Mouse (Mus musculus) lung, embryonic 15.5 days (tissue): ENCODE measurements around the gene Dock1. TPM values are rescaled to one million over a fixed set of nuclear protein-coding genes. Genes with fewer than 3 reads are reported as not detected.

Experiments used
- ATAC-seq: fragments of 200-750 bp; cut with Nextera tagmentation; 2 replicates; pipeline ENCODE4 v1.8.0; 2017; ENCODE audit warnings: moderate number of reproducible peaks, borderline replicate concordance; ENCODE audit not compliant: low FRiP score, low TSS enrichment; ENCODE audit errors: extremely low read depth
- H3K27ac ChIP-seq: fragments of 300-500 bp; sonication (generic); 2 replicates; pipeline ENCODE4 v1.5.1; 2015; ENCODE audit warnings: moderate library complexity, mild to moderate bottlenecking, inconsistent platforms
- H3K27me3 ChIP-seq: fragments of 300-500 bp; sonication (generic); 2 replicates; pipeline ENCODE4 v1.6.1; 2015; ENCODE audit warnings: inconsistent platforms
- H3K36me3 ChIP-seq: fragments of 300-500 bp; sonication (generic); 2 replicates; pipeline ENCODE4 v1.6.1; 2015; ENCODE audit warnings: inconsistent platforms
- H3K4me1 ChIP-seq: fragments of 300-500 bp; sonication (generic); 2 replicates; pipeline ENCODE4 v1.6.1; 2015; ENCODE audit warnings: inconsistent platforms
- H3K4me2 ChIP-seq: fragments of 300-500 bp; sonication (generic); 2 replicates; pipeline ENCODE4 v1.6.1; 2015; ENCODE audit warnings: inconsistent platforms, mild to moderate bottlenecking, moderate library complexity
- H3K4me3 ChIP-seq: fragments of 300-500 bp; sonication (generic); 2 replicates; pipeline ENCODE4 v1.5.1; 2015; ENCODE audit warnings: mild to moderate bottlenecking, inconsistent platforms
- H3K9ac ChIP-seq: fragments of 300-500 bp; sonication (generic); 2 replicates; pipeline ENCODE4 v1.6.1; 2015; ENCODE audit warnings: inconsistent platforms
- H3K9me3 ChIP-seq: fragments of 300-500 bp; sonication (generic); 2 replicates; pipeline ENCODE4 v1.6.1; 2016; ENCODE audit warnings: inconsistent platforms
- WGBS: fragments of 180-500 bp; shearing (Covaris S2); methylation state at CpG from one replicate; pipeline ENCODE4 v1.1.7; 2015; 5-methylcytosine and 5-hydroxymethylcytosine counted together
- polyA plus RNA-seq: library from polyadenylated mRNA; unstranded; fragments of >200 nt; fragmentation: Nextera tagmentation; extraction: Ambion mirVana; gene quantifications from 2 replicates; pipeline ENCODE4 v1.2.1, GENCODE M21; 2015

Gene Dock1
- polyA plus RNA-seq, 1 experiment from 2014 or later, result 43.7 TPM

DNA sequence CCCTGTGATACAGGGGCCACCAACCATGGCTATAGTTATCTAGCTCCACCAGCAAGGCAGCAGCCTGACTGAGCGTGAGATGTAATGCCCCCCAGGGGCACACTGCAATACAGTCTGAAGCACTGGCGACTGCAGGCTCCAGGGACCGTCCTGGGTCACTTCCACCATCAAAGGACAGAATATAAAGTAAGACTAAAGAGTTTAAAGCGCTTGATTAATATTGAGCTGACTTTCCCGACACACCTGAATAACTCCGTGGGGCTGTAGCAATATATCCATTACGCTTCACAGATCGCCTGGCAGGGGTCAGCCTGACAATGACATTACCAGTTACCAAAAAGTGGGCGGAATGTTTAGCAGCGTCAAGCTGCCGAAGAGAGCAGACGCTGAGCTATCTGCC is 464.2 kb downstream of the Dock1 start:
- H3K4me3 ChIP-seq, result no peak overlapping the region
- no peaks in the 10 kb centered on the region for H3K27me3 ChIP-seq
- peaks cover 10% of the 10 kb centered on the region; the same call in 1 of the 2 replicates for H3K36me3 ChIP-seq
- no peak for ATAC-seq
- H3K27ac ChIP-seq, result no peak overlapping the region
- no peaks in the 10 kb centered on the region for H3K9me3 ChIP-seq
- 0 out of 2 replicates have a peak, but pooled peaks cover 3% of the 10 kb centered on the region for H3K4me1 ChIP-seq
- no peak overlapping the region for H3K4me2 ChIP-seq
- H3K9ac ChIP-seq, result no peak overlapping the region
- 75% methylated on average over 12 of the region's 12 CpGs for WGBS

DNA sequence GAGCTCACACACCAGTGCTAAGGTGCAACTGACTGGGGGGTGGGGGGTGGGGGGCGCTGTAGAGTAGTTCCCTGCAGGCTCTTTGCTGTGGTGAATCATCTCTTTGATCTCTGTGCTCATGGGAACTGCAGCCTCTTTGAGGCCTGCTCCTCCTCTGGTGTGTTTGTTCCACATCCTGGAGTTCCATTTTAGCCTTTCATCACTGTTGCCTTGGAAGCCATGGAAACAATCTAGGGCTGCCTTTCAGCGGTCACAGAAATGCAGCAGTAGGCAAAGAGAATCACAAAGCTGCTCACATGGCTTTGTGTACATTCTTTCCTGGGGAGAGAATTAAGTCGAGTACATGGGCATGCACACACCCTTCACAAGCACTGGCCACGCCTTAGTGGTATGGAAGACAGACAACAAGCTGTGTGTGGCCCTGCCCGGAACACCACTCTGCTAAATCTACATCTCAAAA is 468.7 kb downstream of the Dock1 start:
- no peak overlapping the region for H3K27ac ChIP-seq
- H3K4me3 ChIP-seq, result no peak overlapping the region
- ATAC-seq, result peak; percentile 27; the same call in 1 of the 2 replicates
- no peaks in the 10 kb centered on the region for H3K9me3 ChIP-seq
- WGBS, result 29% methylated on average over 5 of the region's 5 CpGs
- peaks cover 37% of the 10 kb centered on the region for H3K36me3 ChIP-seq
- no peak overlapping the region for H3K4me2 ChIP-seq
- H3K27me3 ChIP-seq, result no peaks in the 10 kb centered on the region
- no peak overlapping the region for H3K9ac ChIP-seq
- H3K4me1 ChIP-seq, result 0 out of 2 replicates have a peak, but pooled peaks cover 3% of the 10 kb centered on the region

DNA sequence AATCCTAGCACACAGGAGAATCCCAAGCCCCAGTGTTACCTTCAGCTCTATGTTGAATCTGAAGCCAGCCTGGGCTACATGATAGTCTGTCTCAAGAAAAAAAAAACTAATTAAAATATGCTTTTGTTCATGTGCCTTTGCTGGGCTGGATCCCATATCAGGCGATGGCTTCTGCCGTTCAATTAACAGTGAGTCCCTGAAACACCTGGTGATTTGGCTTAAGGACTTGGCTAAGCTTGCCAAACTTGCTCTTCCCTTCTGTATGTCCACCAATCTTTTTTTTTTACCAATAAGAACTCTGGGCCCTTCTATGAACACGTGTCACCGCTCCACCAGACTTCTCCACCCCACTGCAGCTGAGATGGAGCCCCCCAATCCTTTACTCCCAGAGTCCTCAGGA is 474.3 kb downstream of the Dock1 start:
- H3K9me3 ChIP-seq, result no peaks in the 10 kb centered on the region
- no peak for ATAC-seq
- peaks cover 58% of the 10 kb centered on the region for H3K36me3 ChIP-seq
- no peak overlapping the region for H3K4me2 ChIP-seq
- 90% methylated on average over 4 of the region's 4 CpGs for WGBS
- H3K4me1 ChIP-seq, result no peaks in the 10 kb centered on the region
- no peaks in the 10 kb centered on the region for H3K27me3 ChIP-seq
- H3K27ac ChIP-seq, result no peak overlapping the region
- no peak overlapping the region for H3K4me3 ChIP-seq
- H3K9ac ChIP-seq, result no peak overlapping the region

DNA sequence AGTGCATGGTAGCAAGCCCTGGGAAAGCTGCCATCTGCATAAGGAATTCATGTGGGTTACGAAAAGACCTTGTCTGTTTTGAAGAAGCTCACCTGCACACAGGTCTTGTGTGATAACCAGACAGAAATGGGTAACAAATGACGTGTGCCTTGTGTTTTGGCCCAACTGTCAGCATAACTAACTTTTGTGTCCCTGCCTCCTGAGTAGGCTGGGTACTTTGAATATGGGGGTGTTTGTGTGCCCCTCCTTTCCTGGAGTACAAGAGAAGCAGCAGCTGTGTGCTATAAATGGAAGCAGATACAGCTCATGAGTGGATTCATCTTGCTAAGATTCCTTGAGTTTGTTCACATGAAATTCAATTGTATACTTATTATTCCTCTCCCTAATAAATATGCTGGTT is 480.5 kb downstream of the Dock1 start:
- no peak overlapping the region for H3K4me2 ChIP-seq
- H3K36me3 ChIP-seq, result peaks cover 28% of the 10 kb centered on the region
- no peaks in the 10 kb centered on the region for H3K4me1 ChIP-seq
- ATAC-seq, result no peak
- 85% methylated on average over 2 of the region's 2 CpGs for WGBS
- H3K9ac ChIP-seq, result no peak overlapping the region
- no peak overlapping the region for H3K4me3 ChIP-seq
- H3K9me3 ChIP-seq, result no peaks in the 10 kb centered on the region
- no peaks in the 10 kb centered on the region for H3K27me3 ChIP-seq
- no peak overlapping the region for H3K27ac ChIP-seq

DNA sequence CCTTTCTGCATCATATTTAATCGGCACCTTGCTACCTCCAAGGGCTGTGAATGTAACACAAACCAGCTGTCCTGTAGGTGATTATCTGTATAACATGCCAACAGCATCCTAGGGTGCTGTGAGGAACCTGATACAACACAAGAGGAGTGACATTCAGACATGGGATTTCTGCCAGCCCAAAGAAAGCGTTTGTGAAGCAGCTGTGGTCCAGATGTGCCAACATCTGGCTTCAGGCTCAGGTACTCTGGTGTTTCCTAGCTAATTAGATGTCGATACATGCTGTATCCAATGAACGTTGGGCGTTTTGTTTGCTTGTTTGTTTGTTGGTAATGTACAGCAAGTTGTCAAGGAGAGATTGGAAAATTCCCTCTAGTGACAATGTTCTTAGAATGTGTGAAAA is 487.1 kb downstream of the Dock1 start:
- Histone ChIP-seq H3K9me3 (no peaks in the 10 kb centered on the region), H3K4me2 (no peak overlapping the region), H3K4me1 (no peaks in the 10 kb centered on the region), H3K27ac (no peak overlapping the region), H3K27me3 (no peaks in the 10 kb centered on the region), H3K36me3 (peaks cover 17% of the 10 kb centered on the region), H3K4me3 (no peak overlapping the region), H3K9ac (no peak overlapping the region)
- no peak for ATAC-seq
- 80% methylated on average over 5 of the region's 5 CpGs for WGBS

DNA sequence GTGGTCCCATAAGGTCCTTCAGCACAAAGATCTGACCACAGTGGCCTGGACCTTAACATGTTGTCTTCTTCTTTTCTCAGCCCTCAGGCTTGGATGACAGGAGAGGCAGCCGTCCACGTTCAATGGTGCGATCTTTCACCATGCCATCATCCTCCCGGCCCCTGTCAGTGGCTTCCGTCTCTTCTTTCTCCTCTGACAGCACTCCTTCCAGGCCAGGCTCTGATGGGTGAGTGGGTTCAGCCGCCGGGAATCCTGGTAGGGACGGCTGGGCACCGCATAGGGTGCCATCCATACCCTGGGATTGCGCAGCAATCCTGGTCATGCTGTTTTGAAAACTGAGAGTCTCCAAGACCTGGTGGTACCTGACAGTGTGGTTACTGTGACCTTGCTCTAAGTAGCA is 487.9 kb downstream of the Dock1 start:
- Histone ChIP-seq H3K4me2 (no peak overlapping the region), H3K4me3 (no peak overlapping the region), H3K27me3 (no peaks in the 10 kb centered on the region), H3K4me1 (no peaks in the 10 kb centered on the region), H3K36me3 (peaks cover 21% of the 10 kb centered on the region; the same call in 1 of the 2 replicates), H3K9ac (no peak overlapping the region), H3K9me3 (no peaks in the 10 kb centered on the region), H3K27ac (no peak overlapping the region)
- 90% methylated on average over 10 of the region's 10 CpGs for WGBS
- ATAC-seq, result no peak

DNA sequence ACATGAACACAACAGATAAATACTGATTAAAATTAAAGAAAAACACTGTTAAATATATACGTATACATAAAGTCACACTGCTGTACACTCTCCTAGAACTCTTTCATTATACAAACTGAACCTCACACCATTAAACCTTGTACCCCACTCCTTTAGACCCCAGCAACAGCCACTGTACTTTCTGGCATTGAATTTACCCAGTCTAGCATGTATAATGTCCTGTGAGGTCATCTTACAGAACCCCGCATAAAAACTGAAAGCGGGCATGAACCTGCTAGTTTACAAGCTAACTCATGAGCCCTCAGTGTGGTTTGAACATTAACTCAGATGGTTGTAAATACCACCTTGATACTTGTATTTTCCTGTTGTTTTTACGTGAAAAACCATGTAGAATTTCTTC is 489.2 kb downstream of the Dock1 start:
- no peak overlapping the region for H3K27ac ChIP-seq

DNA sequence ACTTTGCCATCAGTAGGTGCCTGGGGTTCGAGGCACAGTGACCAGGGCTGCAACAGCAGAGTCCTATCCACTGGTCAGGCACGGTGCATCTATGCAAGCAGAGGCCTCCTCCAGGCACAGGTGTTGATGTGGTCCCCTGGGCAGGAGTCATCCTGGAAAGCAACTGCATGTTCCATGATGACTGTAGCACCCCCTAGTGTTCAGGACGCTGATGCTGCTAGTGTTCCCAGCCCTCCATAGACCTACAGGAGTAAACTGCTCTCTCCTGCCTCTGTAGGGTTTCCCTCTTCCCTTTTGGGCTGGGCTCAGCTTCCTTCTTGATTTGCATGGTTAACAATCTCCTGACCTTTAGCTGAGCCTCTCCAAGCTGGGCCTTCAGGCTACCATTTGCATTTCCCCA is 494.7 kb downstream of the Dock1 start:
- Histone ChIP-seq H3K9me3 (no peaks in the 10 kb centered on the region), H3K4me1 (no peaks in the 10 kb centered on the region), H3K9ac (no peak overlapping the region), H3K27ac (no peak overlapping the region), H3K4me2 (no peak overlapping the region), H3K36me3 (peaks cover 47% of the 10 kb centered on the region), H3K4me3 (no peak overlapping the region), H3K27me3 (no peaks in the 10 kb centered on the region)
- WGBS, result 37% methylated on average over 3 of the region's 3 CpGs
- ATAC-seq, result no peak

More for the DNA sequence above, 489.2 kb downstream of the Dock1 start:
- WGBS, result 87% methylated on average over 4 of the region's 4 CpGs
- H3K27me3 ChIP-seq, result no peaks in the 10 kb centered on the region
- no peaks in the 10 kb centered on the region for H3K4me1 ChIP-seq
- H3K36me3 ChIP-seq, result peaks cover 33% of the 10 kb centered on the region; the same call in 1 of the 2 replicates
- H3K9me3 ChIP-seq, result no peaks in the 10 kb centered on the region
- no peak overlapping the region for H3K4me2 ChIP-seq
- no peak overlapping the region for H3K4me3 ChIP-seq
- no peak for ATAC-seq
- no peak overlapping the region for H3K9ac ChIP-seq

DNA sequence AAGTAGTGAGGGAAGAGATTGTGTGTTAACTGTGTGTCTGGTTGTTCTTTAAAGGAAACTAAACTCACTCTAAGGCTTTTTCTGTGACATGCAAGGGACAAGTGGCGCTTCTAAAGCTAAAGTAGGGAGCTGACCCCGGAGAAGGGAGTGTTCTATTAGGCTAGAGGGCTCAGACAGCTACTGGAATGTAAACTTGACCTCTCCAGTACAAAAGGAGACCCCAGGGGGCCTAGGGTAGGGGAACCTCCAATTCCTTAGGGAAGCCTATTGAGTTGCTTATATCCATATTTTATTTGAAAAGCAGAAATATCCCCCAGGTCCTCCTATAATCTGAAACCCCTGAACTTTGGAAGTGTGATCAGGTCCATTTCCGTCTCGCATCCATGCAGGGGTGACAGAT is 499.5 kb downstream of the Dock1 start:
- ATAC-seq, result no peak
- H3K9ac ChIP-seq, result no peak overlapping the region
- no peaks in the 10 kb centered on the region for H3K9me3 ChIP-seq
- H3K4me2 ChIP-seq, result no peak overlapping the region
- H3K27me3 ChIP-seq, result no peaks in the 10 kb centered on the region
- no peak overlapping the region for H3K27ac ChIP-seq
- no peak overlapping the region for H3K4me3 ChIP-seq
- H3K36me3 ChIP-seq, result peaks cover 23% of the 10 kb centered on the region
- H3K4me1 ChIP-seq, result no peaks in the 10 kb centered on the region
- WGBS, result 69% methylated on average over 4 of the region's 4 CpGs

DNA sequence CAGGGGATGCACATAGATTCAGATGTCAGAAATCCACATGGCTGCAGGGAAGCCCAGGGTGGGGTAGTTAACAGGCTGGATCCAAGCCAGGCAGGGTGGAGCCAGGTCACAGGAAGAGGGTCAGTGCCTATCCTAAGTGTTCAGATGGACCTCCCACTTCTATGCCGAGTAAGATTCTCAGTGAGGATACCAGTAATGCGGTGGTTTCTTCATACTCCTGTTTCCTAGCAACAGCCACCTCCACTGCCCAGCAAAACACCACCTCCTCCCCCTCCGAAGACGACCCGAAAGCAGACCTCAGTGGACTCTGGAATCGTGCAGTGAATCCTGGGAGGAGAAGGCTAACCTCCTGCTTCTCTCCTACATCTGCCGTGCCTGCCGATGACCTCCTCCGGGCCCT is 501.8 kb downstream of the Dock1 start:
- 50% methylated on average over 9 of the region's 9 CpGs for whole genome bisulfite sequencing
- H3K9me3 ChIP-seq, result no peaks in the 10 kb centered on the region
- no peaks in the 10 kb centered on the region for H3K4me1 ChIP-seq
- peaks cover 15% of the 10 kb centered on the region for H3K36me3 ChIP-seq
- H3K4me3 ChIP-seq, result no peak overlapping the region
- no peak overlapping the region for H3K4me2 ChIP-seq
- H3K27me3 ChIP-seq, result no peaks in the 10 kb centered on the region
- ATAC-seq, result no peak
- no peak overlapping the region for H3K27ac ChIP-seq
- H3K9ac ChIP-seq, result no peak overlapping the region

DNA sequence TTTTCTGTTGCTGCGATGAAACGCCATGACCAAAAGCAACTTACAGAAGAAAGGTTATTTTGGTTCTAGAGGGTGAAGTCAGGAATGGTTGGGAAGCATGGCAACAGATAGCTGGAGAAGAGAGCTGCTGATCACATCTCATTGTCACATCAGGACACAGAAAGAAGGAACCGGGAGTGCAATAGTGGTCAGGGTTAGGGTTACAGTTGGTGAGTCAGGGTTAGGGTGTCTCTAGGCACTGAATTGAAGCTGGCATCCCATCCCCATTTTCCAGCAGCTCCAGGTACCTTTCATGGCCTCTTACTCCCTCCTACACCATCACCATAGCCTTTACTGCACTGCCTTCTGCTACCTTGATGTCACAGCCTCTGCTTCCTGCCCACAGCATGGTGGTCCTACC is 523.7 kb downstream of the Dock1 start:
- no peak overlapping the region for H3K9ac ChIP-seq
- no peak for ATAC-seq
- no peaks in the 10 kb centered on the region for H3K36me3 ChIP-seq
- no peak overlapping the region for H3K4me2 ChIP-seq
- no peak overlapping the region for H3K27ac ChIP-seq
- no peaks in the 10 kb centered on the region for H3K9me3 ChIP-seq
- H3K4me1 ChIP-seq, result no peaks in the 10 kb centered on the region
- 85% methylated on average over 3 of the region's 3 CpGs for WGBS
- no peak overlapping the region for H3K4me3 ChIP-seq
- H3K27me3 ChIP-seq, result no peaks in the 10 kb centered on the region

DNA sequence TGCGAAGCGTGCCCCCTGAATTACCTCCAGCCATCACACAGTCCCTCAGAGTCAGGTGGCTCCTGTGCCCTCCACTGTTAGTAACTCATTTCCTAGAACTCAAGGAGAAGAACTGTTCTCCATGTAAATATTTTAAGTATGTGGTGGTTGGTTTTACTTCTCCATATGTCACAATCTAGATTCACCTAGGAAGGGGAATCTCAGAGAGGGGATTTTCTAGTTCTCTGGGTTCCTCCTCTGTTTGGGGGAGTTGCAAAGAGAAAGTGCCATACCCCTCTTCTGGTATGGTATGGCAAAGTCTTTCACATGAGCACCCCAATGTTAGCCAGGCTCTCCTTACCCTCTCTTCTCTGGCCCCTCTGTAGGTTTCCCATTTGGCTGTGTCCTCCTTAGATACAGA is 525.2 kb downstream of the Dock1 start:
- no peaks in the 10 kb centered on the region for H3K27me3 ChIP-seq
- ATAC-seq, result no peak
- H3K4me2 ChIP-seq, result no peak overlapping the region
- H3K4me3 ChIP-seq, result no peak overlapping the region
- H3K27ac ChIP-seq, result no peak overlapping the region
- no peaks in the 10 kb centered on the region for H3K9me3 ChIP-seq
- WGBS, result 89% methylated on average over 2 of the region's 2 CpGs
- H3K4me1 ChIP-seq, result no peaks in the 10 kb centered on the region
- no peak overlapping the region for H3K9ac ChIP-seq
- no peaks in the 10 kb centered on the region for H3K36me3 ChIP-seq

DNA sequence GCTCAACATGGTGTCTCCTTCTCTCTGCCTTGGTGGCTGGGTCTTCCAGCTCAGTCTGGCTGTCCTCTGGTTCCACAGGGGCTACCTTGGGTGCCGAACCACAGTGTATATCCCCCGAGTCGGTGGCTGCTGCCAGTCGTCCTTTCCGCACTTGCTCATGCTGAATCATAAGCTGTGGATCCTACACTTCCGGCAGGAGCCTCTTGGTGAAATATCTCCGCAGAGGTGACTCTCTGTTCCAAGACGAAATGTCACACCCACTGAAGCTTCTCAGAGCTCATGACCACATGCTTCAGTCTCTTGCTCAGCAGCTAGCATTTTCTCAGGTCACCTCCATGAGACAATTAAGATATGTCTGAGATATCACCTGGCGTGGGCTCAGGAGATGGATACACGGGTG is 526.4 kb downstream of the Dock1 start:
- no peak overlapping the region for H3K27ac ChIP-seq
- no peak overlapping the region for H3K4me2 ChIP-seq
- no peak overlapping the region for H3K4me3 ChIP-seq
- H3K9me3 ChIP-seq, result no peaks in the 10 kb centered on the region
- no peak overlapping the region for H3K9ac ChIP-seq
- no peak for ATAC-seq
- no peaks in the 10 kb centered on the region for H3K36me3 ChIP-seq
- no peaks in the 10 kb centered on the region for H3K27me3 ChIP-seq
- 81% methylated on average over 10 of the region's 10 CpGs for WGBS
- H3K4me1 ChIP-seq, result no peaks in the 10 kb centered on the region
